Comparison of ENCODE assay signal across 15 mouse cellular contexts in genomic region chr13:14075326-14075725, GRCm38 (mm10).
"Had no signal": no experiment of that assay in that cellular context is flagged by ENCODE, and none has a peak within 500 bp of the region (broad histone marks: within the 10 kb centered on the region; RNA-seq: fewer than 3 reads in every experiment).

No protein-coding gene starts in this region.

- H3K27ac ChIP-seq: neural tube, embryonic 13.5 days; neural tube, embryonic 15.5 days; stomach, embryonic 15.5 days; stomach, postnatal 0 days had no signal

- DNase-seq: retina, postnatal 1 day; right cerebral cortex, postnatal 14 days; right cerebral cortex, postnatal 25 days; right cerebral cortex, postnatal 4 days; spleen, adult 18-20 months; thymus, adult 18-20 months; thymus, adult 2 months; thymus, postnatal 14 days; thymus, postnatal 25 days; thymus, postnatal 36 days; thymus, postnatal 4 days had no signal

- H3K9ac ChIP-seq: neural tube, embryonic 13.5 days; neural tube, embryonic 15.5 days; stomach, embryonic 15.5 days had no signal

- H3K27me3 ChIP-seq: neural tube, embryonic 13.5 days; neural tube, embryonic 15.5 days; stomach, embryonic 15.5 days had no signal

- H3K4me2 ChIP-seq: neural tube, embryonic 13.5 days; neural tube, embryonic 15.5 days; stomach, embryonic 15.5 days had no signal

- H3K4me3 ChIP-seq: neural tube, embryonic 13.5 days; neural tube, embryonic 15.5 days; stomach, embryonic 15.5 days had no signal

- H3K36me3 ChIP-seq: neural tube, embryonic 13.5 days; neural tube, embryonic 15.5 days; stomach, embryonic 15.5 days had no signal

- H3K4me1 ChIP-seq: neural tube, embryonic 13.5 days; neural tube, embryonic 15.5 days; stomach, embryonic 15.5 days had no signal

- H3K9me3 ChIP-seq: neural tube, embryonic 13.5 days; neural tube, embryonic 15.5 days; stomach, embryonic 15.5 days had no signal
